Mouse (Mus musculus) heart, postnatal 36 days (tissue): ENCODE data around the gene Hoxa9. TPM values are rescaled to one million over a fixed set of nuclear protein-coding genes. Genes with fewer than 3 reads are reported as not detected.
A peak's percentile ranks its signal among the peaks of the same experiment; 100 is the strongest.

Source experiments
- DNase-seq, 2 experiments: peaks; one replicate each; pipeline ENCODE4 v3.0.0; 2021 to 2022
- intact Hi-C: fragments of 180-260 bp; cut with DNase I; formaldehyde crosslinking; loops from one replicate; pipeline ENCODE4 v1.15.1; 2025
- total RNA-seq, 2 experiments: library from RNA; stranded (reverse); gene quantifications; 2 replicates each; pipeline ENCODE4 v1.2.3; 2021

Gene Hoxa9
- total RNA-seq: not detected

GRCm38 (mm10) chr6:52230516-52231165 is at the start of gene Hoxa9:
TSS of gene Hoxa9 (minus strand) at chr6:52231089.
- DNase-seq: no peak
- intact Hi-C loops: loop anchor here (5.0 kb wide), 1 partner anchor 1053 kb away; no protein-coding TSS in a partner anchor

GRCm38 (mm10) chr6:52276920-52277319 is 46.0 kb upstream of the Hoxa9 start:
- intact Hi-C loops: no loop called here
- no peak for DNase-seq

- intact Hi-C loops: no loop called here
- DNase-seq: no peak
Measured at GRCm38 (mm10) chr6:52276382-52276781, 45.5 kb upstream of the Hoxa9 start.

- DNase-seq: no peak
- intact Hi-C loops: no loop called here
Measured at GRCm38 (mm10) chr6:52275563-52276280, 44.8 kb upstream of the Hoxa9 start.

- intact Hi-C loops: loop anchor here (5.0 kb wide), 1 partner anchor 563 kb away; no protein-coding TSS in a partner anchor
- no peak for DNase-seq
Measured at GRCm38 (mm10) chr6:52274576-52274975, 43.7 kb upstream of the Hoxa9 start.

GRCm38 (mm10) chr6:52273656-52274280 is 42.9 kb upstream of the Hoxa9 start:
- DNase-seq: no peak

GRCm38 (mm10) chr6:52272766-52273655 is 42.1 kb upstream of the Hoxa9 start:
- intact Hi-C loops: loop anchor here (5.0 kb wide), 1 partner anchor 564 kb away; no protein-coding TSS in a partner anchor
- no peak for DNase-seq

More at GRCm38 (mm10) chr6:52273656-52274280, 42.9 kb upstream of the Hoxa9 start:
- intact Hi-C loops: loop anchor here (5.0 kb wide), 1 partner anchor 564 kb away; no protein-coding TSS in a partner anchor

GRCm38 (mm10) chr6:52270494-52271480 is 39.9 kb upstream of the Hoxa9 start:
- peak; percentile 66 to 67 for DNase-seq
- intact Hi-C loops: loop anchor here (1.0 to 5.0 kb wide), 2 partner anchors 307 to 567 kb away; no protein-coding TSS in a partner anchor

GRCm38 (mm10) chr6:52268756-52269155 is 37.9 kb upstream of the Hoxa9 start:
- no peak for DNase-seq
- intact Hi-C loops: loop anchor here (5.0 kb wide), 1 partner anchor 44 kb away; the partner anchor contains the start of gene Evx1

- intact Hi-C loops: loop anchor here (5.0 kb wide), 1 partner anchor 44 kb away; the partner anchor contains the start of gene Evx1
- DNase-seq: no peak
Measured at GRCm38 (mm10) chr6:52268341-52268740, 37.5 kb upstream of the Hoxa9 start.

GRCm38 (mm10) chr6:52267691-52268090 is 36.8 kb upstream of the Hoxa9 start:
- intact Hi-C loops: loop anchor here (5.0 kb wide), 1 partner anchor 45 kb away; the partner anchor contains the start of gene Evx1
- DNase-seq: no peak

GRCm38 (mm10) chr6:52267221-52267620 is 36.3 kb upstream of the Hoxa9 start:
- intact Hi-C loops: loop anchor here (5.0 kb wide), 1 partner anchor 45 kb away; the partner anchor contains the start of gene Evx1
- DNase-seq: no peak

- no peak for DNase-seq
- intact Hi-C loops: loop anchor here (5.0 kb wide), 1 partner anchor 46 kb away; the partner anchor contains the start of gene Evx1
Measured at GRCm38 (mm10) chr6:52266666-52266985, 35.7 kb upstream of the Hoxa9 start.

- no peak for DNase-seq
- intact Hi-C loops: loop anchor here (5.0 kb wide), 1 partner anchor 46 kb away; the partner anchor contains the start of gene Evx1
Measured at GRCm38 (mm10) chr6:52265913-52266665, 35.2 kb upstream of the Hoxa9 start.

GRCm38 (mm10) chr6:52265306-52265912 is 34.5 kb upstream of the Hoxa9 start:
- no peak for DNase-seq
- intact Hi-C loops: loop anchor here (5.0 kb wide), 1 partner anchor 47 kb away; the partner anchor contains the start of gene Evx1

- DNase-seq: no peak
- intact Hi-C loops: no loop called here
Measured at GRCm38 (mm10) chr6:52264106-52264790, 33.4 kb upstream of the Hoxa9 start.

- DNase-seq: no peak
Measured at GRCm38 (mm10) chr6:52263321-52263585, 32.4 kb upstream of the Hoxa9 start.

More at GRCm38 (mm10) chr6:52263321-52263585, 32.4 kb upstream of the Hoxa9 start:
- intact Hi-C loops: no loop called here
